Mouse (Mus musculus) liver, postnatal 0 days (tissue): ENCODE data around the gene Mrgprg. TPM values are rescaled to one million over a fixed set of nuclear protein-coding genes. Genes with fewer than 3 reads are reported as not detected.

Source experiments
- ATAC-seq: fragments of 200-750 bp; cut with Nextera tagmentation; 2 replicates; pipeline ENCODE4 v1.8.0; 2017; ENCODE audit warnings: mild to moderate bottlenecking, moderate library complexity
- DNase-seq: peaks from one replicate; pipeline ENCODE4 v3.0.0-alpha.2; 2016
- H3K27ac ChIP-seq: fragments of 300-500 bp; sonication (generic); 2 replicates; pipeline ENCODE4 v1.5.1; 2014; ENCODE audit warnings: antibody characterized with exemption, moderate library complexity, mild to moderate bottlenecking, low read depth
- H3K27me3 ChIP-seq: fragments of 300-500 bp; sonication (generic); 2 replicates; pipeline ENCODE4 v1.6.1; 2014; ENCODE audit warnings: low read length, control low read depth, mixed read lengths; ENCODE audit not compliant: insufficient read depth
- H3K36me3 ChIP-seq: fragments of 300-500 bp; sonication (generic); replicated peaks from 2 replicates; pipeline ENCODE4 v1.6.1; 2014; ENCODE audit warnings: mild to moderate bottlenecking, control low read depth, low read length, moderate library complexity, mixed read lengths; ENCODE audit not compliant: insufficient read depth
- H3K4me1 ChIP-seq: fragments of 300-500 bp; sonication (generic); 2 replicates; pipeline ENCODE4 v1.6.1; 2014; ENCODE audit warnings: antibody characterized with exemption, mild to moderate bottlenecking, control low read depth; ENCODE audit not compliant: insufficient read depth
- H3K4me2 ChIP-seq: fragments of 300-500 bp; sonication (generic); 2 replicates; pipeline ENCODE4 v1.6.1; 2014; ENCODE audit warnings: low read depth, mild to moderate bottlenecking, low read length, moderate library complexity, mixed read lengths
- H3K4me3 ChIP-seq: fragments of 300-500 bp; sonication (generic); 2 replicates; pipeline ENCODE4 v1.5.1; 2014; ENCODE audit warnings: low read depth, low read length
- H3K9ac ChIP-seq: fragments of 300-500 bp; sonication (generic); replicated peaks from 2 replicates; pipeline ENCODE4 v1.6.1; 2014; ENCODE audit warnings: mild to moderate bottlenecking, moderate library complexity
- H3K9me3 ChIP-seq: fragments of 300-500 bp; sonication (generic); 2 replicates; pipeline ENCODE4 v1.6.1; 2016; ENCODE audit warnings: mild to moderate bottlenecking, control low read depth, low read length, mixed read lengths
- CTCF ChIP-seq: sonication (generic); IDR thresholded peaks from 2 replicates; pipeline ENCODE4 v1.5.1; 2016; ENCODE audit warnings: antibody characterized with exemption, low read depth
- EP300 ChIP-seq: IDR thresholded peaks from 2 replicates; pipeline ENCODE4 v1.6.1; 2016; ENCODE audit warnings: antibody characterized with exemption, low read depth, mild to moderate bottlenecking
- WGBS: fragments of 180-500 bp; shearing (Covaris S2); extraction: QIAGEN DNeasy Blood & Tissue Kit; methylation state at CpG from one replicate; pipeline ENCODE4 v1.1.7; 2014; ENCODE audit not compliant: insufficient replicate concordance; 5-methylcytosine and 5-hydroxymethylcytosine counted together
- polyA plus RNA-seq: library from polyadenylated mRNA; unstranded; fragments of >200 nt; fragmentation: Nextera tagmentation; extraction: Ambion mirVana; gene quantifications from 2 replicates; pipeline ENCODE4 v1.2.1, GENCODE M21; 2015

Mrgprg gene
- polyA plus RNA-seq, 1 experiment from 2014 or later = not detected

- peak; percentile 78 for ATAC-seq
- peak; percentile 71 for DNase-seq
- Histone ChIP-seq H3K4me1 (no peaks in the 10 kb centered on the region; the same call in 1 of the 2 replicates), H3K27ac (no peak overlapping the region), H3K4me2 (no peak overlapping the region), H3K4me3 (no peak overlapping the region), H3K9me3 (0 out of 2 replicates have a peak, but pooled peaks cover 8% of the 10 kb centered on the region), H3K27me3 (no peaks in the 10 kb centered on the region), H3K9ac (no peak overlapping the region), H3K36me3 (peaks cover 17% of the 10 kb centered on the region)
- 42% methylated on average over 4 of the region's 4 CpGs for WGBS
- TF ChIP-seq CTCF (peak; percentile 74), EP300 (no peak)
These were observed 26.3 kb upstream of the Mrgprg start for GRCm38 (mm10) chr7:143793121-143793520.

DNA sequence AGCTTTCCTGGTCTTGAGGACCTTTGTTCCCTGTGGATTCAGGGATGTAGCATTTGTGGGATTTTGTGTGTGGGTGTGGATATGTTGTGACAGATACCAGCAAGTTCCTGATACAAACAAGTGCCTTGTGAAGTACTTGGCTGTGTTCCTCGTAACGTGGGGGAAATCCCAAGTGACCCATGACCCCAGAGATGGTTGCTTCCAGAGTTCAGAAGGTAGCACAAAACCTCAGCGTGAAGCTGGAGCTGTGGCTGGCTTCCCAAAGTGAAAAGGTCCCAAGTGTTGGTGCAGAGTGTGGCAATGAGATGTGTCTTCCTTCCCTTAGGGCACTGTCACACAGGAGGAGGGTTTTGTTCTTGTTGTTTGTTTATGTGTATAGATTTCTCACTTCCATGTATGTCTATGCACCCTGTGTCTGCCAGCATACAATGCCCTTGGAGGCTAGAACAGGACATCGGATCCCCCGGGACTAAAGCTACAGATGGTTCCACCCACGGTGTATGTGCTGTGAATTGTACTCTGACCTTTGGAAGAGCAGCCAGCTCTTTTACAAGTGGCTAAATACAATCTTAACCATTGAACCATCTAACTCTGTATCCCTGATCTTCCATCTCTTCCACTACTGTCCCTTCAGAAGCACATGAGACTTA is 25.7 kb upstream of the Mrgprg start:
- Histone ChIP-seq H3K27ac (peak overlapping the region; percentile 62), H3K9me3 (0 out of 2 replicates have a peak, but pooled peaks cover 8% of the 10 kb centered on the region), H3K9ac (no peak overlapping the region), H3K4me3 (no peak overlapping the region), H3K36me3 (peaks cover 12% of the 10 kb centered on the region; the same call in 1 of the 2 replicates), H3K4me2 (no peak overlapping the region), H3K27me3 (no peaks in the 10 kb centered on the region), H3K4me1 (no peaks in the 10 kb centered on the region; the same call in 1 of the 2 replicates)
- 55% methylated on average over 6 of the region's 6 CpGs for WGBS
- DNase-seq (no peak), ATAC-seq (peak; percentile 78)
- TF ChIP-seq CTCF (no peak), EP300 (no peak)

DNA sequence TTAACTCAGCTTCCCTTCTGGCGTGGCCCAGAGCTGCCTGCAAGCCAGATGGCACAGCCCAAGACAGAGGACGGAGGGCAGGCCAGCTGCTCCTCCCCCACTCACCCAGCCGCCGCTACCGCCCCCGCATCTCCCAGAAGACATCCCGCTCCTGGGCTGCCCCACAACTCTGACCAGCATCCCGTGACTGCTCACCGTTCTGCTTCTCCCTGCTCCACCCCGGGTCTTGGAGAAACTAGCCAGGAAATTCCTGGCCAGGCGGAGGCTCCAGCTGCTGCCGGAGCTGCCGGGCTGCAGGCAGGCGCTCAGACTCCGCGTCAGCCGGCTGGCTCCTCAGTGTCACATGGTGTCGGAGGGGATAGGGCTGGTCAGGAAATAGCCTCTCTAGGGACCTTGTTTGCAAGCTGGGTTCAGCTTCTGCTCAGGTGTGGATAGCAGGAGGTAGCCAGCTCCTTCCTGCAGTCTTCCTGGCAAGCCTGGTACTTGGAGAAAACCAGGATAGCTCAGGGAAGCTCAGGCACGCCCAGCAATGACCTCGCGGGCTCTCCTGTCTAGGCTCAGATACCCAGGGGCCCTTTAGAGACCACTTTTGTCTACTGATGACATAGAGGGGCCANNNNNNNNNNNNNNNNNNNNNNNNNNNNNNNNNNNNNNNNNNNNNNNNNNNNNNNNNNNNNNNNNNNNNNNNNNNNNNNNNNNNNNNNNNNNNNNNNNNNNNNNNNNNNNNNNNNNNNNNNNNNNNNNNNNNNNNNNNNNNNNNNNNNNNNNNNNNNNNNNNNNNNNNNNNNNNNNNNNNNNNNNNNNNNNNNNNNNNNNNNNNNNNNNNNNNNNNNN is 17.4 kb upstream of the Mrgprg start, which contains the start of gene Mrgpre:
Gene Mrgpre (minus strand): TSS at position 505 of the 834 bp plus-strand sequence.
- no peak within 1 kb of the TSS; the same call in 1 of the 2 replicates for H3K27ac ChIP-seq
- H3K9me3 ChIP-seq = no peaks in the 10 kb centered on the region
- H3K4me2 ChIP-seq = peak within 1 kb of the TSS; percentile 78
- peak; percentile 81 for ATAC-seq
- peak within 1 kb of the TSS; percentile 47 for H3K4me3 ChIP-seq
- H3K4me1 ChIP-seq = peaks cover 21% of the 10 kb centered on the region
- TF ChIP-seq CTCF (no peak), EP300 (no peak)
- peak; percentile 60 for DNase-seq
- H3K27me3 ChIP-seq = no peaks in the 10 kb centered on the region
- H3K9ac ChIP-seq = peak within 1 kb of the TSS; percentile 44; the same call in 1 of the 2 replicates
- WGBS = 8% methylated on average over 19 of the region's 21 CpGs
- H3K36me3 ChIP-seq = no peaks in the 10 kb centered on the region

- ATAC-seq = peak; percentile 40; the same call in 1 of the 2 replicates
- Histone ChIP-seq H3K27ac (no peak overlapping the region), H3K4me3 (peak overlapping the region; percentile 47), H3K9me3 (no peaks in the 10 kb centered on the region), H3K9ac (peak overlapping the region; percentile 44; the same call in 1 of the 2 replicates), H3K27me3 (no peaks in the 10 kb centered on the region), H3K36me3 (no peaks in the 10 kb centered on the region), H3K4me1 (peaks cover 26% of the 10 kb centered on the region), H3K4me2 (peak overlapping the region; percentile 78)
- TF ChIP-seq CTCF = no peak
- no peak for DNase-seq
- 18% methylated on average over 5 of the region's 6 CpGs for WGBS
These were observed 16.7 kb upstream of the Mrgprg start for GRCm38 (mm10) chr7:143783378-143783995.

DNA sequence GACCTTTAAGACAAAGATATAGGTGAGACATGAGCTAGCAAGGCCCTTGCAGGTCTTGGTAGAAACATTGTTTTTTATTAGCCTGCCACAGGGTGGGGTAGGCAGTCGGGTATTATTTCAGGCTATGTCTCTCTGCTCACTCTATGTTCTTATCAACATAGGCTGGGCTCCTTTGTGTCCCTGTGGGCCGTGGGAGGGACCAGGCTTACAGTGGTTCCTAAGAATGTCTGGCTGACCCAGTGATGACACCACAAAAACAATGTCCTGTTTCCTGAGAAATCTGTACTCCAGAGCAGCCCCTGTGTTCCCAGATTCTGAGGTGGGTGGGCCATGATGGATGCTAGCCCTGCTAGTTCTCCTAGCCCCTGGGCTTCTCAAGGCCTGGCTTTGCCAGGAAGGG is 10.6 kb upstream of the Mrgprg start:
- no peak for ATAC-seq
- Histone ChIP-seq H3K9me3 (no peaks in the 10 kb centered on the region), H3K27me3 (no peaks in the 10 kb centered on the region), H3K27ac (no peak overlapping the region), H3K36me3 (no peaks in the 10 kb centered on the region), H3K4me3 (no peak overlapping the region), H3K4me1 (peaks cover 14% of the 10 kb centered on the region), H3K4me2 (no peak overlapping the region), H3K9ac (no peak overlapping the region)
- TF ChIP-seq CTCF = no peak
- TF ChIP-seq EP300 = no peak
- 68% methylated on average over 2 of the region's 2 CpGs for WGBS
- DNase-seq = no peak

DNA sequence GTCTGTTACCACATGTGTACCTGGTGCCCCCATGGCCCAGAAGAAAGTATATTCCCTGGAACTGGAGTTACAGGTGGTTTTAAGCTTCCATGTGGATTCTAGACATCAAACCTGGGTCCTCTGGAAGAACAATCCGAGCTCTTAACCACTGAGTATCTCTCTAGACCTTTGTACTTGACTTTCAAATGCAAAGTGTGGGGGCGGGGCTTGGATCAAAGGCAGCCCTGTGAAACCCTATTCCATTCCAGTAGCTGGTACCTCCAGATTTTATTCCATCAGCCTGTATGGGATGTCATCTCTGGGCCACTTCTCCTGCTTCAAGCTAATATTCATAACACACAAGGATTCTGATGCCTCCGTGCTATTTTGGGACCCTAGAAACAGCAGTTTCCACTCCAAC is 9.3 kb upstream of the Mrgprg start:
- H3K4me3 ChIP-seq = no peak overlapping the region
- DNase-seq (peak; percentile 66), ATAC-seq (0 out of 2 replicates have a peak, but pooled peaks have one; percentile 43)
- H3K27ac ChIP-seq = no peak overlapping the region
- H3K9ac ChIP-seq = no peak overlapping the region
- no peaks in the 10 kb centered on the region for H3K36me3 ChIP-seq
- WGBS = 36% methylated on average over 3 of the region's 3 CpGs
- H3K9me3 ChIP-seq = no peaks in the 10 kb centered on the region
- no peaks in the 10 kb centered on the region for H3K27me3 ChIP-seq
- no peak for TF ChIP-seq CTCF
- H3K4me1 ChIP-seq = peaks cover 14% of the 10 kb centered on the region
- H3K4me2 ChIP-seq = no peak overlapping the region
